Mouse (Mus musculus) heart, embryonic 15.5 days (tissue): ENCODE results near the gene Tcf7l1. TPM values are rescaled to one million over a fixed set of nuclear protein-coding genes. Genes with fewer than 3 reads are reported as not detected.
A peak's percentile ranks its signal among the peaks of the same experiment; 100 is the strongest.

Experiments
- ATAC-seq: fragments of 200-750 bp; cut with Nextera tagmentation; replicated peaks from 2 replicates; pipeline ENCODE4 v1.8.0; 2017; ENCODE audit warnings: low read depth, moderate TSS enrichment; ENCODE audit not compliant: insufficient number of reproducible peaks, insufficient read depth, low FRiP score
- H3K27ac ChIP-seq: fragments of 300-500 bp; sonication (generic); 2 replicates; pipeline ENCODE4 v1.5.1; 2015; ENCODE audit warnings: mild to moderate bottlenecking, inconsistent platforms
- H3K27me3 ChIP-seq: fragments of 300-500 bp; sonication (generic); 2 replicates; pipeline ENCODE4 v1.6.1; 2015; ENCODE audit warnings: inconsistent platforms
- H3K36me3 ChIP-seq: fragments of 300-500 bp; sonication (generic); 2 replicates; pipeline ENCODE4 v1.6.1; 2015; ENCODE audit warnings: mild to moderate bottlenecking, inconsistent platforms
- H3K4me1 ChIP-seq: fragments of 300-500 bp; sonication (generic); replicated peaks from 2 replicates; pipeline ENCODE4 v1.6.1; 2015; ENCODE audit warnings: inconsistent platforms
- H3K4me2 ChIP-seq: fragments of 300-500 bp; sonication (generic); 2 replicates; pipeline ENCODE4 v1.6.1; 2015; ENCODE audit warnings: inconsistent platforms, mild to moderate bottlenecking, moderate library complexity
- H3K4me3 ChIP-seq: fragments of 300-500 bp; sonication (generic); 2 replicates; pipeline ENCODE4 v1.5.1; 2015; ENCODE audit warnings: mild to moderate bottlenecking, inconsistent platforms
- H3K9ac ChIP-seq: fragments of 300-500 bp; sonication (generic); 2 replicates; pipeline ENCODE4 v1.6.1; 2015; ENCODE audit warnings: mild to moderate bottlenecking, inconsistent platforms
- H3K9me3 ChIP-seq: fragments of 300-500 bp; sonication (generic); replicated peaks from 2 replicates; pipeline ENCODE4 v1.6.1; 2016; ENCODE audit warnings: inconsistent platforms
- WGBS: fragments of 180-500 bp; shearing (Covaris S2); methylation state at CpG from one replicate; pipeline ENCODE4 v1.1.7; 2015; ENCODE audit warnings: mixed read lengths; 5-methylcytosine and 5-hydroxymethylcytosine counted together
- polyA plus RNA-seq: library from polyadenylated mRNA; unstranded; fragments of >200 nt; fragmentation: Nextera tagmentation; extraction: Ambion mirVana; gene quantifications from 2 replicates; pipeline ENCODE4 v1.2.1, GENCODE M21; 2015

Tcf7l1 gene
- polyA plus RNA-seq, 1 experiment from 2014 or later = 12.6 TPM

GRCm38 (mm10) chr6:72641218-72641954, 147.7 kb downstream of the Tcf7l1 start:
- no peak overlapping the region for H3K27ac ChIP-seq
- 72% methylated on average over 18 of the region's 18 CpGs for WGBS
- ATAC-seq = no peak

GRCm38 (mm10) chr6:72636940-72637339, 152.1 kb downstream of the Tcf7l1 start:
- H3K4me3 ChIP-seq = no peak overlapping the region
- no peak for ATAC-seq
- no peaks in the 10 kb centered on the region for H3K27me3 ChIP-seq
- no peaks in the 10 kb centered on the region for H3K36me3 ChIP-seq
- no peak overlapping the region for H3K27ac ChIP-seq
- peaks cover 6% of the 10 kb centered on the region for H3K4me1 ChIP-seq
- H3K9me3 ChIP-seq = no peaks in the 10 kb centered on the region
- H3K9ac ChIP-seq = no peak overlapping the region
- H3K4me2 ChIP-seq = no peak overlapping the region
- WGBS = 83% methylated on average over 3 of the region's 3 CpGs

More at GRCm38 (mm10) chr6:72641218-72641954, 147.7 kb downstream of the Tcf7l1 start:
- Histone ChIP-seq H3K4me1 (peaks cover 3% of the 10 kb centered on the region), H3K4me3 (no peak overlapping the region), H3K4me2 (no peak overlapping the region), H3K9ac (no peak overlapping the region), H3K9me3 (no peaks in the 10 kb centered on the region), H3K36me3 (no peaks in the 10 kb centered on the region), H3K27me3 (no peaks in the 10 kb centered on the region)

GRCm38 (mm10) chr6:72635760-72636431, 153.2 kb downstream of the Tcf7l1 start:
- H3K9me3 ChIP-seq = no peaks in the 10 kb centered on the region

GRCm38 (mm10) chr6:72634311-72634710, 154.7 kb downstream of the Tcf7l1 start:
- no peak for ATAC-seq
- WGBS = 70% methylated on average over 10 of the region's 10 CpGs
- no peak overlapping the region for H3K27ac ChIP-seq

More at GRCm38 (mm10) chr6:72635760-72636431, 153.2 kb downstream of the Tcf7l1 start:
- no peak overlapping the region for H3K4me3 ChIP-seq
- peak; percentile 74 for ATAC-seq
- no peak overlapping the region for H3K27ac ChIP-seq
- H3K4me1 ChIP-seq = peaks cover 6% of the 10 kb centered on the region
- peaks cover under 1% of the 10 kb centered on the region; the same call in 1 of the 2 replicates for H3K36me3 ChIP-seq
- 39% methylated on average over 12 of the region's 12 CpGs for WGBS
- peak overlapping the region; percentile 39; the same call in 1 of the 2 replicates for H3K4me2 ChIP-seq
- no peak overlapping the region for H3K9ac ChIP-seq
- H3K27me3 ChIP-seq = no peaks in the 10 kb centered on the region

GRCm38 (mm10) chr6:72631700-72632099, 157.4 kb downstream of the Tcf7l1 start:
- Histone ChIP-seq H3K4me2 (no peak overlapping the region), H3K27me3 (no peaks in the 10 kb centered on the region), H3K36me3 (peaks cover 10% of the 10 kb centered on the region; the same call in 1 of the 2 replicates), H3K9me3 (no peaks in the 10 kb centered on the region), H3K9ac (no peak overlapping the region), H3K27ac (no peak overlapping the region), H3K4me3 (no peak overlapping the region), H3K4me1 (peaks cover 6% of the 10 kb centered on the region)
- WGBS = 73% methylated on average over 6 of the region's 6 CpGs
- no peak for ATAC-seq

More at GRCm38 (mm10) chr6:72634311-72634710, 154.7 kb downstream of the Tcf7l1 start:
- H3K27me3 ChIP-seq = no peaks in the 10 kb centered on the region
- H3K4me2 ChIP-seq = no peak overlapping the region
- H3K36me3 ChIP-seq = peaks cover 5% of the 10 kb centered on the region; the same call in 1 of the 2 replicates
- peaks cover 6% of the 10 kb centered on the region for H3K4me1 ChIP-seq
- H3K9me3 ChIP-seq = no peaks in the 10 kb centered on the region
- H3K4me3 ChIP-seq = no peak overlapping the region
- no peak overlapping the region for H3K9ac ChIP-seq

- no peak overlapping the region for H3K27ac ChIP-seq
- no peak overlapping the region for H3K4me3 ChIP-seq
- ATAC-seq = no peak
- H3K9me3 ChIP-seq = no peaks in the 10 kb centered on the region
- H3K36me3 ChIP-seq = peaks cover 10% of the 10 kb centered on the region; the same call in 1 of the 2 replicates
- H3K4me2 ChIP-seq = no peak overlapping the region
- no peak overlapping the region for H3K9ac ChIP-seq
- WGBS = 89% methylated on average over 14 of the region's 14 CpGs
- no peaks in the 10 kb centered on the region for H3K27me3 ChIP-seq
- H3K4me1 ChIP-seq = no peaks in the 10 kb centered on the region
Measured at GRCm38 (mm10) chr6:72630961-72631360, 158.1 kb downstream of the Tcf7l1 start.

- no peak for ATAC-seq
- Histone ChIP-seq H3K27ac (no peak overlapping the region), H3K4me3 (no peak overlapping the region), H3K36me3 (peaks cover 10% of the 10 kb centered on the region; the same call in 1 of the 2 replicates), H3K9me3 (no peaks in the 10 kb centered on the region), H3K4me2 (no peak overlapping the region), H3K4me1 (no peaks in the 10 kb centered on the region), H3K27me3 (no peaks in the 10 kb centered on the region), H3K9ac (no peak overlapping the region)
- WGBS = 97% methylated on average over 2 of the region's 2 CpGs
Measured at GRCm38 (mm10) chr6:72630370-72630769, 158.7 kb downstream of the Tcf7l1 start.

GRCm38 (mm10) chr6:72627276-72627675, 161.8 kb downstream of the Tcf7l1 start:
- no peak overlapping the region for H3K27ac ChIP-seq
- H3K27me3 ChIP-seq = no peaks in the 10 kb centered on the region
- H3K9ac ChIP-seq = no peak overlapping the region
- no peak overlapping the region for H3K4me3 ChIP-seq
- peaks cover 10% of the 10 kb centered on the region; the same call in 1 of the 2 replicates for H3K36me3 ChIP-seq
- H3K4me1 ChIP-seq = no peaks in the 10 kb centered on the region
- no peak overlapping the region for H3K4me2 ChIP-seq
- H3K9me3 ChIP-seq = no peaks in the 10 kb centered on the region
- ATAC-seq = no peak
- WGBS = 91% methylated on average over 16 of the region's 16 CpGs

- WGBS = 76% methylated on average over 7 of the region's 7 CpGs
- H3K4me3 ChIP-seq = no peak overlapping the region
- H3K36me3 ChIP-seq = peaks cover 10% of the 10 kb centered on the region; the same call in 1 of the 2 replicates
- no peaks in the 10 kb centered on the region for H3K27me3 ChIP-seq
- no peak for ATAC-seq
- no peak overlapping the region for H3K27ac ChIP-seq
- H3K4me1 ChIP-seq = no peaks in the 10 kb centered on the region
- no peaks in the 10 kb centered on the region for H3K9me3 ChIP-seq
- H3K4me2 ChIP-seq = no peak overlapping the region
- no peak overlapping the region for H3K9ac ChIP-seq
Measured at GRCm38 (mm10) chr6:72626391-72626790, 162.7 kb downstream of the Tcf7l1 start.

GRCm38 (mm10) chr6:72623661-72624402, 165.2 kb downstream of the Tcf7l1 start:
- Histone ChIP-seq H3K27me3 (no peaks in the 10 kb centered on the region), H3K4me2 (no peak overlapping the region), H3K4me1 (no peaks in the 10 kb centered on the region), H3K27ac (no peak overlapping the region), H3K36me3 (peaks cover 5% of the 10 kb centered on the region; the same call in 1 of the 2 replicates), H3K4me3 (no peak overlapping the region), H3K9me3 (no peaks in the 10 kb centered on the region), H3K9ac (no peak overlapping the region)
- ATAC-seq = no peak
- 81% methylated on average over 8 of the region's 8 CpGs for WGBS

- H3K4me1 ChIP-seq = no peaks in the 10 kb centered on the region
- no peaks in the 10 kb centered on the region for H3K9me3 ChIP-seq
- 31% methylated on average over 3 of the region's 3 CpGs for WGBS
- no peak overlapping the region for H3K4me2 ChIP-seq
- peaks cover 5% of the 10 kb centered on the region; the same call in 1 of the 2 replicates for H3K36me3 ChIP-seq
- no peak overlapping the region for H3K9ac ChIP-seq
- H3K4me3 ChIP-seq = no peak overlapping the region
- no peak overlapping the region for H3K27ac ChIP-seq
- no peak for ATAC-seq
- no peaks in the 10 kb centered on the region for H3K27me3 ChIP-seq
Measured at GRCm38 (mm10) chr6:72622917-72623316, 166.1 kb downstream of the Tcf7l1 start.
